Mouse (Mus musculus): ENCODE results near the gene Ndufa4l2. TPM values are rescaled to one million over a fixed set of nuclear protein-coding genes. Genes with fewer than 3 reads are reported as not detected.

Gene Ndufa4l2
- 10.1 TPM for polyA plus RNA-seq (2014; fragmentation: Illumina TruSeq; extraction: RNeasy Lipid Tissue Mini Kit (QIAGEN cat#74804); ENCODE audit: low read depth, low replicate concordance)

GRCm38 (mm10) chr10:127514764-127515163 lies at the start of gene Ndufa4l2:
Ndufa4l2 (plus strand) TSS chr10:127514967.

GRCm38 (mm10) chr10:127500894-127501893 lies 13.6 kb upstream of the Ndufa4l2 start, which contains the start of gene Stac3:
Stac3 (plus strand) TSS chr10:127501686.

GRCm38 (mm10) chr10:127522088-127522581 lies 7.4 kb downstream of the Ndufa4l2 start, which contains the start of gene Shmt2:
Shmt2 (minus strand) TSS chr10:127522444.

GRCm38 (mm10) chr10:127534036-127534928 lies 19.5 kb downstream of the Ndufa4l2 start, which contains the start of gene Nxph4:
Nxph4 (minus strand) TSS chr10:127534559.

Other genes starting within 250 kb of the Ndufa4l2 start
- 189 TPM for gene Dctn2, start 248.6 kb upstream of the Ndufa4l2 start, polyA plus RNA-seq (2014; fragmentation: Illumina TruSeq; extraction: RNeasy Lipid Tissue Mini Kit (QIAGEN cat#74804); ENCODE audit: low read depth, low replicate concordance)
- gene Mbd6, start 225.9 kb upstream of the Ndufa4l2 start, polyA plus RNA-seq (2014; fragmentation: Illumina TruSeq; extraction: RNeasy Lipid Tissue Mini Kit (QIAGEN cat#74804); ENCODE audit: low read depth, low replicate concordance): 36.5 TPM
- gene Mars, start 203.2 kb upstream of the Ndufa4l2 start, polyA plus RNA-seq (2014; fragmentation: Illumina TruSeq; extraction: RNeasy Lipid Tissue Mini Kit (QIAGEN cat#74804); ENCODE audit: low read depth, low replicate concordance): 41.3 TPM
- 9.8 TPM for gene Arhgap9, start 193.0 kb upstream of the Ndufa4l2 start, polyA plus RNA-seq (2014; fragmentation: Illumina TruSeq; extraction: RNeasy Lipid Tissue Mini Kit (QIAGEN cat#74804); ENCODE audit: low read depth, low replicate concordance)
- gene Gli1, start 173.0 kb upstream of the Ndufa4l2 start, polyA plus RNA-seq (2014; fragmentation: Illumina TruSeq; extraction: RNeasy Lipid Tissue Mini Kit (QIAGEN cat#74804); ENCODE audit: low read depth, low replicate concordance): 9.5 TPM
- not detected for gene Inhbe, start 160.6 kb upstream of the Ndufa4l2 start, polyA plus RNA-seq (2014; fragmentation: Illumina TruSeq; extraction: RNeasy Lipid Tissue Mini Kit (QIAGEN cat#74804); ENCODE audit: low read depth, low replicate concordance)
- not detected for gene Inhbc, start 144.5 kb upstream of the Ndufa4l2 start, polyA plus RNA-seq (2014; fragmentation: Illumina TruSeq; extraction: RNeasy Lipid Tissue Mini Kit (QIAGEN cat#74804); ENCODE audit: low read depth, low replicate concordance)
- gene R3hdm2, start 134.6 kb upstream of the Ndufa4l2 start, polyA plus RNA-seq (2014; fragmentation: Illumina TruSeq; extraction: RNeasy Lipid Tissue Mini Kit (QIAGEN cat#74804); ENCODE audit: low read depth, low replicate concordance): 70.1 TPM
- 2.2 TPM for gene Stac3, start 13.3 kb upstream of the Ndufa4l2 start, polyA plus RNA-seq (2014; fragmentation: Illumina TruSeq; extraction: RNeasy Lipid Tissue Mini Kit (QIAGEN cat#74804); ENCODE audit: low read depth, low replicate concordance)
- 75.6 TPM for gene Shmt2, start 7.5 kb downstream of the Ndufa4l2 start, polyA plus RNA-seq (2014; fragmentation: Illumina TruSeq; extraction: RNeasy Lipid Tissue Mini Kit (QIAGEN cat#74804); ENCODE audit: low read depth, low replicate concordance)
- gene Nxph4, start 19.6 kb downstream of the Ndufa4l2 start, polyA plus RNA-seq (2014; fragmentation: Illumina TruSeq; extraction: RNeasy Lipid Tissue Mini Kit (QIAGEN cat#74804); ENCODE audit: low read depth, low replicate concordance): 23.4 TPM
- 188 TPM for gene Lrp1, start 106.2 kb downstream of the Ndufa4l2 start, polyA plus RNA-seq (2014; fragmentation: Illumina TruSeq; extraction: RNeasy Lipid Tissue Mini Kit (QIAGEN cat#74804); ENCODE audit: low read depth, low replicate concordance)
- gene Stat6, start 128.0 kb downstream of the Ndufa4l2 start, polyA plus RNA-seq (2014; fragmentation: Illumina TruSeq; extraction: RNeasy Lipid Tissue Mini Kit (QIAGEN cat#74804); ENCODE audit: low read depth, low replicate concordance): 62.2 TPM
- 9.3 TPM for gene Nemp1, start 151.9 kb downstream of the Ndufa4l2 start, polyA plus RNA-seq (2014; fragmentation: Illumina TruSeq; extraction: RNeasy Lipid Tissue Mini Kit (QIAGEN cat#74804); ENCODE audit: low read depth, low replicate concordance)
- gene Nab2, start 153.6 kb downstream of the Ndufa4l2 start, polyA plus RNA-seq (2014; fragmentation: Illumina TruSeq; extraction: RNeasy Lipid Tissue Mini Kit (QIAGEN cat#74804); ENCODE audit: low read depth, low replicate concordance): 29.3 TPM
- 0.57 TPM for gene Myo1a, start 190.2 kb downstream of the Ndufa4l2 start, polyA plus RNA-seq (2014; fragmentation: Illumina TruSeq; extraction: RNeasy Lipid Tissue Mini Kit (QIAGEN cat#74804); ENCODE audit: low read depth, low replicate concordance)
- gene Tac2, start 209.5 kb downstream of the Ndufa4l2 start, polyA plus RNA-seq (2014; fragmentation: Illumina TruSeq; extraction: RNeasy Lipid Tissue Mini Kit (QIAGEN cat#74804); ENCODE audit: low read depth, low replicate concordance): 2.5 TPM
- 8.4 TPM for gene Zbtb39, start 224.6 kb downstream of the Ndufa4l2 start, polyA plus RNA-seq (2014; fragmentation: Illumina TruSeq; extraction: RNeasy Lipid Tissue Mini Kit (QIAGEN cat#74804); ENCODE audit: low read depth, low replicate concordance)
- gene Gpr182, start 236.8 kb downstream of the Ndufa4l2 start, polyA plus RNA-seq (2014; fragmentation: Illumina TruSeq; extraction: RNeasy Lipid Tissue Mini Kit (QIAGEN cat#74804); ENCODE audit: low read depth, low replicate concordance): 2.6 TPM
- 1.0 TPM for gene Rdh1, start 244.8 kb downstream of the Ndufa4l2 start, polyA plus RNA-seq (2014; fragmentation: Illumina TruSeq; extraction: RNeasy Lipid Tissue Mini Kit (QIAGEN cat#74804); ENCODE audit: low read depth, low replicate concordance)
- gene Rdh16f1, start 244.8 kb downstream of the Ndufa4l2 start, polyA plus RNA-seq (2014; fragmentation: Illumina TruSeq; extraction: RNeasy Lipid Tissue Mini Kit (QIAGEN cat#74804); ENCODE audit: low read depth, low replicate concordance): 1.6 TPM